Mouse (Mus musculus): Measurements from ENCODE around the gene Strn4.

Gene Strn4

GRCm38 (mm10) chr7:16815351-16815941 is at the start of gene Strn4:
Strn4 (plus strand) TSS chr7:16815889.
- no peak for DNase-seq (ENCODE audit: low spot score in 2 of 2)

- DNase-seq (ENCODE audit: low spot score in 2 of 2): no peak
Measured at GRCm38 (mm10) chr7:16766443-16766842, 49.2 kb upstream of the Strn4 start.

- DNase-seq (ENCODE audit: low spot score in 2 of 2): no peak
Measured at GRCm38 (mm10) chr7:16775888-16776287, 39.8 kb upstream of the Strn4 start.

GRCm38 (mm10) chr7:16780076-16780475 is 35.6 kb upstream of the Strn4 start:
- peak in 1 of 2 experiments; percentile 52 for DNase-seq (ENCODE audit: low spot score in 2 of 2)

- DNase-seq (ENCODE audit: low spot score in 2 of 2): peak; percentile 97 to 98
Measured at GRCm38 (mm10) chr7:16780825-16781554, 34.7 kb upstream of the Strn4 start, which contains the start of gene Slc1a5. Slc1a5 (plus strand) TSS chr7:16781340.

GRCm38 (mm10) chr7:16781555-16781815 is 34.2 kb upstream of the Strn4 start:
- DNase-seq (ENCODE audit: low spot score in 2 of 2): no peak

GRCm38 (mm10) chr7:16781816-16782554 is 33.7 kb upstream of the Strn4 start:
- peak; percentile 41 to 85 for DNase-seq (ENCODE audit: low spot score in 2 of 2)

- DNase-seq (ENCODE audit: low spot score in 2 of 2): peak in 1 of 2 experiments; percentile 64
Measured at GRCm38 (mm10) chr7:16782555-16783125, 33.0 kb upstream of the Strn4 start.

GRCm38 (mm10) chr7:16783224-16783688 is 32.4 kb upstream of the Strn4 start:
- DNase-seq (ENCODE audit: low spot score in 2 of 2): peak; percentile 84 to 88

- peak; percentile 71 to 84 for DNase-seq (ENCODE audit: low spot score in 2 of 2)
Measured at GRCm38 (mm10) chr7:16783758-16784415, 31.8 kb upstream of the Strn4 start.

- peak; percentile 47 to 76 for DNase-seq (ENCODE audit: low spot score in 2 of 2)
Measured at GRCm38 (mm10) chr7:16784498-16784976, 31.2 kb upstream of the Strn4 start.

GRCm38 (mm10) chr7:16785541-16786083 is 30.1 kb upstream of the Strn4 start:
- peak in 1 of 2 experiments; percentile 58 for DNase-seq (ENCODE audit: low spot score in 2 of 2)

GRCm38 (mm10) chr7:16792316-16792715 is 23.4 kb upstream of the Strn4 start:
- no peak for DNase-seq (ENCODE audit: low spot score in 2 of 2)

- DNase-seq (ENCODE audit: low spot score in 2 of 2): no peak
Measured at GRCm38 (mm10) chr7:16793010-16793725, 22.5 kb upstream of the Strn4 start.

GRCm38 (mm10) chr7:16794886-16795285 is 20.8 kb upstream of the Strn4 start:
- DNase-seq (ENCODE audit: low spot score in 2 of 2): no peak

GRCm38 (mm10) chr7:16804409-16805028 is 11.2 kb upstream of the Strn4 start:
- no peak for DNase-seq (ENCODE audit: low spot score in 2 of 2)

GRCm38 (mm10) chr7:16807936-16808335 is 7.8 kb upstream of the Strn4 start:
- no peak for DNase-seq (ENCODE audit: low spot score in 2 of 2)

- no peak for DNase-seq (ENCODE audit: low spot score in 2 of 2)
Measured at GRCm38 (mm10) chr7:16808647-16809046, 7.0 kb upstream of the Strn4 start.

- DNase-seq (ENCODE audit: low spot score in 2 of 2): peak; percentile 61 to 83
Measured at GRCm38 (mm10) chr7:16809739-16810138, 6.0 kb upstream of the Strn4 start.

GRCm38 (mm10) chr7:16810399-16810919 is 5.2 kb upstream of the Strn4 start:
- no peak for DNase-seq (ENCODE audit: low spot score in 2 of 2)

Data from spleen, postnatal 4 days (tissue).